Mouse (Mus musculus): Measurements from ENCODE around the gene Med27.

- TF ChIP-seq CTCF (conservative IDR thresholded peaks at IDR 0.05; ENCODE audit: insufficient read depth, insufficient read length, low read depth, low read length), result no peak
- TF ChIP-seq POLR2A (IDR thresholded peaks at IDR 0.05; ENCODE audit: low read depth, low read length), result no peak
Observed at GRCm38 (mm10) chr2:29561468-29561867, 214.8 kb downstream of the Med27 start.

Measured in kidney, adult 2 months (tissue).